Mouse (Mus musculus) gastrocnemius, postnatal 25 days (tissue): ENCODE results near the gene Pom121. TPM values are rescaled to one million over a fixed set of nuclear protein-coding genes. Genes with fewer than 3 reads are reported as not detected.
"Not testable (repeated sequence)": the region's sequence is repeated elsewhere in the genome, so short reads cannot be mapped to it uniquely, and the experiment has no call there.

ENCODE experiments used
- DNase-seq: peaks from one replicate; pipeline ENCODE4 v3.0.0; 2022
- long read RNA-seq, 2 experiments: library from polyadenylated mRNA; stranded (forward); transcript quantifications; one replicate each; pipeline ENCODE4 v2.0.0; 2021
- total RNA-seq, 2 experiments: library from RNA; stranded (reverse); gene quantifications; 1 replicate in 1 of 2; 2 replicates in 1 of 2; pipeline ENCODE4 v1.2.3; 2021

Pom121 gene
- 1 to 10 TPM; 8.3 to 9.4 TPM for total RNA-seq
- long read RNA-seq, experiment 1, partial matches to known transcripts: 1 of 7 reads
- long read RNA-seq, experiment 1, other reads (novel, unspliced or antisense): 6 of 7 reads
- long read RNA-seq, experiment 2, partial matches to known transcripts: 5 of 6 reads
- long read RNA-seq, experiment 2, other reads (novel, unspliced or antisense): 1 of 6 reads

DNA sequence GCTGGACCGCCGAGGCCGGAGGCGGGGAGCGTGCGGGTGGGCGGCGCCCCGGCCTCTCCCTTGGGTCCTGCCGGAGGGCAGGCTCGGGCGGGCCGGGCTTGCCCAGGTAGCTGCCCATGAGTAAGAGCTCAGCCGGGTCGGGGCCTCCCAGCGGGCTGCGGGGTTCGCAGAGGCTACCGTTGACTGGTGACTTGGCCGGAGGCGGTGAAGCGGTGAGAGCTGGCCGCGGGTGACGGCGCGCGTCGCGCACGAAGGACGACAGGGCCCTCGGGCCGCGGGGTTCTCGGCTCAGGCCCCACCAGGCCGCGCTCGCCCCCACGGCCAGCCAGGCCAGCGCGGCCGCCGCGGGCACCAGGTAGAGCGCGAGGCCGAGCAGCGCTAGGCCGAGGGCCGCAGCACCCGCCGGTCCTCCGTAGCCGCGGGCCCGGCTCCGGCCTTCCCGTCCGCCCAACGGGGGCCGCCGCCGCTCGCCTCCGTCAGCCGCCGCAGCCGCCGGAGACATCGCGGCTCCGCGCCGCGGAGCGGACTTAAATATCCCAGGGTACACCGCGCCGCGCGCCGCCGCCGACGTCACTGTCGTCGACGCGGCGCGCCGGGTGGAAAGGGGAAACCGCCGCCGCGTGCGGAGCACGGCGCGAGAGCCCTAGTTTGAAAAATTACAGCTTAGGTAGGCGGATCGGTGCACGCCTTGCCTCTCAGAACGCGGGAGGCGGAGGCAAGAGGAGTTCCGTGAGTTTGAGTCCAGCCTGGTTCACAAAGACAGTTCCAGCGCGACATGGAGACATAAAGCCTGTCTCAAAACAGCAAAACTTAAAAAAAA is at the start of gene Pom121:
TSS of gene Pom121 (minus strand) at position 543 of the 820 bp plus-strand sequence.
- DNase-seq: peak; percentile 74

DNA sequence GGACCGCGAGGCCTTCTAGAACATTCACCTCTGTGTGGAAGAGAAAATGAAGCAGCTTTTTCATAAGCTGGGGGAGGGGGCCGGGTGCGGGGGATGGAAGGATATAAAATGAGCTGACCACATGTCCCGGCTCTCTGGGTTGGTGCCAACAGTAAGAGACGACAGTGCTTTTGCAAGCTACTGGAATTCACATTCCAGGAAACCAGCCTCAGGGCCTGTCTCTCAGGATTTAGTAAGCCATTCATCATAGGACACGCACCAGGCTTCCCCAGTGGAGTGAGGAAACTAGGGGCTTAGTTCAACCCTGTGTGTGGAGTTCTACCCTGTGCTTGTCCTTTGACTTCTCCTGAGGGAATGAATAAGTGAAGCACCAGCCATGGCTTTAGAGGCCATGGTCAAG is 48.1 kb upstream of the Pom121 start:
- DNase-seq: no peak

DNA sequence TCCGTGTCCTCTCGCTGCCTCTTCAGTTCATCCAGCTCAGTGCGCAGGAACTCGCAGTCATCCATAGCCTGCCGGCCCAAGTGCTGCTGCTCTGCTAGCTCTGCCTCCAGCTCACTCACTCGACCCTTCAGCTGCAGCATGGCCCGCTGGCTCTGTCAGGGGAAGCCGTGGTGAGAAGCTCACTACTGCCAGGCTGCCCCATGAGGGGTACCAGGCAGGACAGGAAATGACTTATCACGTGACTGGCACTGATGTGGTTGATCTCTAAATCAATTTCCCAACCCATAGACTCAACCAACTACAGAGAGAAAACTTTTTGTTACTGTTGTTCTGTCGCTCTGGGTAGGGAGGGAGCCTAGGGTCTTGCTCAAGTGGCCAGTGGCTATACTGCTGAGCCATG is 40.7 kb upstream of the Pom121 start:
- DNase-seq: no peak

DNA sequence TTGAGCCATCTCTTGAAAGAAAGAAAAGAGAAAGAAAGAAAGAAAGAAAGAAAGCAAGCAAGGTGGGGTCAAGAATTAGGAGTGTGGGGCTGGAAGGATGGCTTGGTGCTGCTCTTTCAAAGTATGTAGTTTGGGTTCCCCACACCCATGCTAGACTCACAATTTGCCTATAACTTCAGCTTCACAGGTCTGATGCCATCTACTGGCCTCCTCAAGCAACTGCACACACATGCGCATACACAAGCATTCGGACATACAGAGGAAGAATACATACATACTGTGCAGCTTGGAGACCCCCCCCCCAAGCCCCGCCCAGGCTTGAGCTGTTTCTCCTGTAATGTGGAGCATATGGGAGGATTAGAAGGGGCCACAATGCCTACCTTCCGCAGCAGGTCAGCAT is 39.5 kb upstream of the Pom121 start:
- DNase-seq: no peak

DNA sequence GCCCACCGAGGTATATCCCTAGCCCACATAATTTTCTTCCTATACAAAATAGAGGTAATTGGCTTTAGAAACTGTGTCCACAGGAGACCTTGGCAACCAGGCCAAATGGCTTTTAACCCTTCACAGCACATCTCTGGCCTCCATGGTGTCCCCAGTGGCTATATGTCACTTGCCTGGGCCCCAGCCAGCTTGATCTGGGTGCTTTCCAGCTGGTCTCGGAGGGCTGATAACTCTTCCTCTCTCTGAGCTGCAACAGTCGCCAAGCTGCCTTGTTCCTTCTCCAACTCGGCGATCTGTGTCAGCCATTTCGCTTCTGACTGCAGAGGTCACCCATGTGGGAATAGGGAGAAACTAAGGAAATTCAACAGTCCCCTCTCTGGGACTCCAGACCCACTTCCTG is 36.8 kb upstream of the Pom121 start:
- DNase-seq: no peak

DNA sequence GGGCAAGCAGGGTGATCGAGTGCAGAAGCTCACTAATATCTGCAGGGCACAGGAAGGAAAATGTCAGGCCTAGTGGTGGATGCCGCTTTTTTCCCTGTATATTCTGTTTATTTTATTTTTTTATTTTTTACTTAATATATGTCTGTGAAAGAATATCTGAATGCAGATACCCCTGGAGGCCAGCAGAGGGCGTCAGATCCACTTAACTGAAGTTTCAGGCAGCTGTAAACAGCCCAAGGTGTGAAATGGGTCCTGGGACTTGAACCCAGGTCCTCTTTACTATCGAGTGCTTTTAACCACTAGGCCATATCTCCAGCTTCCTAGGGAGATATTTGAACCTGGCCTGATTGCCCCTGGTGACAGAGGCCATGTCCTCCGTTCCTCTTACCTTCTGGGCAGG is 34.4 kb upstream of the Pom121 start:
- DNase-seq: no peak

DNA sequence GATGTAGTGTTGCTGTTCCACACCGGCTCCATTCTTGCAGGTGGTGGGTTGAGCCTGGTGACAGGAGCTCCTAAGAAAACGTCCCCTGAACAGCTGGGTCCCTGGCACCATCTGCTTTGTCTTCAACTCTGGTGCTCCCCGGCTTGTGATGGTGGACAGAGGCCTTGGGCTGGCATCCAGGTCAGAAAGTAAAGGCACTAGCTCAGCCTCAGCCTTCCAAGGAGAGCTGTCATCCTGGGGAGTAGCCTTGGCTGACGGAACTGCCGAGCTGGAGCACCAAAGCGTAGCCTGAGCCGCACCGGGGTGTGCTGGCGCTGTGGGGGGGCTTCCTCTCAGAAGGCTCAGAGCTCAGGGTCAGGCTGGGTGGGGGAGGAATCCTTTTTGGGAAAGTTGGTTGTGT is 15.9 kb upstream of the Pom121 start:
- no peak for DNase-seq

DNA sequence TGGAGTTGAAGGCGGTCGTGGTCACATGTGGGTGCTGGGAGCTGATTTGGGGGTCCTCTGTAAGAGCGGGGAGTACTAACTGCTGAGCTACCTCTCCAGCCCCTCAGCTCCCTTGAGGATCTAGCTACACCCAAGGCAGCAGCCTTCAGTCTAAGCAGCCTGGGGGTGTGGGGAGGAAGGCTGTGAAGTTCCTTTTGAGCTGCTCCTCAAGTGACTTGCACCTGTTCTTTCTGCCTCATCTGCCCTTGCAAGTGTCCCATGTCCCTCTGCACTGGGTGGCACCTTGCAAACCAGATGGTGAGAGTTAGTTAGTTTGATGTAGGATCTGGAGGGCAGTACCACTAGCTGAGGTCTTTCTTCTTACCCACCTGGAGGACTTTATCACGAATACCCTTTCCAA is 13.8 kb upstream of the Pom121 start:
- DNase-seq: no peak

DNA sequence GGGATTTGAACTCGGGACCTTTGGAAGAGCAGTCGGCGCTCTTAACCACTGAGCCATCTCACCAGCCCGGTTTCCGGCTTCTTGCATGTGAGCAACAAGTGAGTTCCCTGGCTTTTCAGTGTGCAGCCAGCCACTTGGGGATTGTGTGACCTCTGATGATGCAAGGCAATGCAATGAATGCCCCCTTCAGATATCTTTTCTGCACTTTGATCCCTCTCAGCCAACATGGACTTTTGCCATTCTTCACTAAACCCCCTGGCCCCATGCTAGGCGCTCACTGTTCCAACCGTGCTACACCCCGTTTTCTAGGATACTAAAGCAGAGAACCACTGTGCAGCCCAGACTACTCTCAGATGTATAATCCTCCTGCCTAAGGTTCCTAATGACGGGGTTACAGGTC is 11.1 kb upstream of the Pom121 start:
- no peak for DNase-seq

DNA sequence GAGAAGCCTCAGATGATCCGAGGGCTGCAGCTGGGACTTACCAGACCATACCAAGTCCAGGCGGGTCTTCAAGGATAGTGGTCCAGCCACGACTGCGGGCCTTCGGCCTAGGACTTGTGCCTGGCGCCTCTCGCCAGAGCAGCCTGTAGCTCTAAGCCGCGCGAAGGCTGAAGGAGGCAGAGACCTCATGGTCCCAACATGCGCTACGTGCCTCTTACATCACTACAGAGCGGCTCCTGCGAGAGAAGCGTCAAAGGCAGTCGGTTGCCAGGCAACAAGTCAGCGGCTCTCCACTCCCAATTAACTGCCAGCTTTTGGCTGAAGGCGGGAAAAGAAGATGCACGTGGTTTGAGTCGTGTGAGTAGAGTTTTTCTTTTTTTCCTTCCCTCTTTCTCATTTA is 10.3 kb upstream of the Pom121 start:
- DNase-seq: no peak

DNA sequence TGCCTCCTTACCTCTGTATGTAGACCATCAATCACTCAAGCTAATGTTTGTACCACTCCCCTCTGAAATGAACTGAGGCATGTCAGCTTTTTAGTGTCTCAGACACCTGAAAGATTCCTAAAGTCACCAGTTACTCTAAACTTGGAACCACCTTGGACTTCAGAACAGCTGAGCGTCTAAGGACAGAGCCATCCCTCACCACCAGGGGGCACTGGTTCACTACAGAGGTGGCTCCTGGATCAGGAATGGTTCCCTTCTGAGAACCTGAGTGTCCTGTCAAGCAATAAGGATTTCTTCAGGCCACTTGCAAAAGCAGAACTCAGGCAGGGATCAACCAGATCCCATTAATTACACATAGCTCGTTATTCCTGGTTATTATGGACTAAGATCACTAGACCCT is 5.9 kb upstream of the Pom121 start:
- peak; percentile 47 for DNase-seq

DNA sequence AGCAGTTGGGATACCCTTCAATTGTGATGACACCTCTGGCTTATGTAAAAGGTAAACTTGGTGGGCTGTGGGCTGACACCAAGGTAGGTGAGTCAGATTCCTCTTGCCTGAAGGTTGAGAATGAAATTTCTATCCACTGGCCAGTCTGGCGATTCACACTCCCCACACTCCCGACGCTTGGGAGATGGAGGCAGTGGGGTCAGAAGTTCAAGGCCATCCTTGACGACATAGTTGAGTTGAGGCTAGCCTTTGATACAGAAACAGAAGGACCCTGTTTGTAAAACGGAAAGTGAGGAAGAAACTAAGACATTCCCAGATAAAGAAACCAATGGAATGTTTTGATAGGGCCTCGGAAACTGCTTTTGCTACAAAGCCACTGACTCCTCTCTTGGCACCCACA is 5.0 kb upstream of the Pom121 start:
- DNase-seq: no peak

DNA sequence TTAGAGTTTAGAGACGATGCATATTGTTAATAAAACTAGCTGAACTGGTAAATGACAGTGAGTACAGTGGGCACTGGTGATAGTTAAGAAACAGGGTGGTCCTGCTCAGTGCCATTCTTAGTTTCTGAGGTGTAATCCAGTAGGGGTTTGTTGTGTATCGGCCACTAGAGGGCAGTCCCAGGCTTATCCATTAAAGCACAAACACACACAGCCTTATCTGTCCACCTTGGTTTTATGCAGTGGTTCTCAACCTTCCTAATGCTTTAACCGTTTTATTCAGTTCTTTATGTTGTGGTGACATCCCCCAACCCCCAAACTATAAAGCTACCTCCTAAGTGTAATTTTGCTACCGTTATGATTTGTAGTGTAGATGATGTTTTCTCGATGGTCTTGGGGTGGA is 1.5 kb upstream of the Pom121 start:
- no peak for DNase-seq

DNA sequence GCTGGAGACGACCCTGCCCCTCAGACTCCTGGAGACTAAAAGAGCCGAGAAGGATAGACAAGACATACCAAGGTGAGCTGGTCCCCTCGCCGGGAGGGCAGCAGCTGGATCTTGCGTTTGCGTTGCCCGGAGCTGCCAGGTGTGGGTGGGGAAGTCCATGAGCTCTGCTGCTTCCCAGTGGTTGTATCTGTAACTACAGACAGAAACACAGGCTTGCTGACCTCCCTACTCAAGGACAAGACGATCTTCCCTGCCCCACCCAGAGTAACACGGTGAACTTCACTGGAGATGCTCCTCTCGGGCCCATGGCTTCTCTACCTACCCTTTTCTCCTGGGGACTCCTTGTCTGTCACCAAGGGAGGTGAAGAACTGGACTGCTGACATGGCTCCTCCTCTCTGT is 10.6 kb downstream of the Pom121 start:
- DNase-seq: no peak

DNA sequence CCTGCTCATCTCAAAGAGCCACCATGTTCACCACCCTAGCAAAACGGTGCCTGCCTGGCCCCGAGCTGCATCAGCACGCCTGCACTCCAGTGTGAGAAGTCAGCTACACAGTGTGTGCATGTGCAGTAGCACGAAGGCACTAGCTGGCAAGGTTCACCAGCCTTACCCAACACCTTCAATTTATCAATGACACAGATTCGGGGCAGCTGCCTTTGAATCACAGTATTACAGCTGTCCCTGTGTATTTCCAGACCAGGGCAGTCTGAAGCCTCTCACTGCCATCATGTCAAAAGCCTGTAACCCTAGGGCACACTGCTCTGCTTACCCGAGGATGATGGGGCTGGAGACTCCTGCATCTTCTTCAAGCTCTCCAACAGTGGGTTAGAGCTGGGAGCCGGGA is 11.6 kb downstream of the Pom121 start:
- no peak for DNase-seq

DNA sequence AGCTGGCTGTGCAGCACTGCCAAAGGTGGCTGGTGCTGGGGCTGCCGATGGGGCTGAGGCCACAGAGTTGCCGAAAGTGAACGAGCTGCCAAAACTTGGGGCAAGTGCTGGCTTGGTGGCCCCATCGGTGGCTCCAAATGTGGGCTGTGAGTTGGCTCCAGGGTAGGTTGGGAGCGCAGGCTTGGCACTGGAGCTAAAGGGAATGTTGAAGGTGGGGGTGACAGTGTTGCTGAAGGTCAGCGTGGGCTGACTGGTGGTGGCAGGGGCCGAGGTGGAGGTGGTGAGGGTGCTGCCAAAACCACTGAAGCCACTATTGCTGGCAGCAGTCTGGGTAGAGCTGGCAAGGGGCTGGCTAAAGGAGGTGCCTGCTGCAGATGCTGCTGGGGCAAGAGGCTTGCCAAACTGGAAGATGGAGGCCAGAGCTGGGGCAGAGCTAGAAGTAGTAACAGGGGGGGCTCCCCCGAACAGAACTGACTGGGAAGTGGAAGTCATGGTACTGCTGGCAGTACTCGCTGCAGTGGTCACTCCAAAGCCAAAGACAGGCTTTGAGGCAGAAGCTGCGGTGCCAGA is 12.9 kb downstream of the Pom121 start:
- DNase-seq: no peak

DNA sequence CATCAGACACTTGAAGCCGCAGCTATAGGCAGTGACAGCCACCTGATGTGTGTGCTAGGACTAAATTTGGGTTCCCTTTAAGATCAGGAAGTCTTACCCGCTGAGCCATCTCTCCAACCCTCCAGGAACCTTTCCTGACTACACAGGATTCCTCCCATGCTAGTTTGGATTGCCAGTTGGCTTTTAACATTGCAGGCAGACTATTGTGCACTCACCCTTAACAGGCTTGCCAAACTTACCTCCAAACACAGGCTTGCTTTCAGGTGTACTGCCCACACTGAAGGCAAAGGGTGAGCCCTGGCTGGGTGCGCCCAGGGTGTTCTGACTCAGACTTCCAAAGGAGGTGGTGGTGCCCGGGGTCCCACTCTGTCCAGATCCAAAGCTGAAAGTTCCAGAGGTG is 13.7 kb downstream of the Pom121 start:
- no peak for DNase-seq

DNA sequence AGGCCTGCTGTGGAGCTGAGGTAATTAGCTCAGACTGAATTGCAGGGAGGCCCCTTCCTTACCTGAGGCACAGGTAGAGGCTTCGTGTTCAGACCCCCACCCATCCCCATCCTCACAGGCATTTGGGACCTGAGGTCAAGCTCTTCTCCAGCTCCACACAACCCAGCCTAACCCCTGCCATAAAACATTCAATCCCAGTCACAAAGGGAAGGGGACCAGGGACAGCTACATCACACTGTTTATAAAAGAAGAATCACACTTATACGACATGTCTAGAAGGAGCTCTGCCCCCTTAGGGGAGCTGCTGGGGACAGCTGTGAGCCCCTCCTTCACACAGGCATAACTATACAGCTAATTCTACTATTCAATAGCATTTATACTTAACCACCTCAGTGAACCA is 18.0 kb downstream of the Pom121 start:
- no peak for DNase-seq

DNA sequence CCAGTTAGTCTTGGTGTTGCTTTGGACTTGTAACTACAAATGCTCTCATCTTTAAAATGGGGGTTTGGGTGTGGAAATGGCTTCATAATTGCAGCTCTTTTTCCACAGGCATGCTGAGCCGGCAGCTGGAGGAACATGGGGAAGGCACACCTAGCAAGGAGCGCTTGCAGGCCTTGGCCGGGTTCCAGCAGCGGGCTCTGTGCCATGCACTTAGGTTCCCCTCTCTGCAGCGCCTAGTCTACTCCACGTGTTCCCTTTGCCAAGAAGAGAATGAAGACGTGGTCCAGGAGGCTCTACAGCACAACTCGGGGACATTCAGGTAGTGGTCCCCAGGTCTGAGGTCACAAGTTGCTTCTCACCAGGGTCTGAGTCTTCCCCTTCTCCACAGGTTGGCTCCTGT is 19.2 kb downstream of the Pom121 start:
- no peak for DNase-seq

DNA sequence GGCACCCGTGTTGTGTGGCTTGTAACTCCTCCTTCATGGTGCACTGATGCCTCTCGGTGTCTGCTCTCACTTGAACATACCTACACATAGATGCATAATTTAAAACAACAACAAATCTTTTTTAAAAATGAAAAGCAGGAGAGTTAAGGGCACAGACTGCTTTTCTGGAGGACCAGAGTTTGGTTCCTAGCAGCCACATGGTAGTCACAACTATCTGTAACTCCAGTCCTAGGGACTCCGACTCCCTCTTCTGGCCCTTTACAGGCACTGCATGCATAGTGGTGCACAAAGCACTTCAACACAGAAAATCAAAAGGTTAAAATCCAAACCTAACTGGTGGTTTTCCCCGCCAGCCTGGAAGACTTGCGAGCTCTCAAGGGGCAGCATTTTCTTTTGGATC is 20.7 kb downstream of the Pom121 start:
- DNase-seq: no peak

DNA sequence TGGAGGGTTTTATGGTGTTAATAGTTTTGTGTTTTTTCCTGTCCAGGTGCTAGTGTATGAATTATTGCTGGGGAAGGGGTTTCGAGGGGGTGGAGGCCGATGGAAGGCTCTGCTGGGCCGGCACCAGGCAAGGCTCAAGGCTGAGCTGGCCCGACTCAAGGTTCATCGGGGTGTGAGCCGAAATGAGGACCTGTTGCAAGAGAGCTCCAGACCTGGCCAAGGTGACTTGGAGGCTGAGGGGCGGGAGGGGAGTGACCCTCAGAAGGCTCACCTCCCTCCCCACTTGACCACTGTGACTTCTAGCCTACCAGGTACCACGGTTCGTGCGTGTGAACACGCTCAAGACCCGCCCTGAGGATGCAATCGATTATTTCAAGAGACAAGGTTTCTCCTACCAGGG is 23.2 kb downstream of the Pom121 start:
- no peak for DNase-seq

DNA sequence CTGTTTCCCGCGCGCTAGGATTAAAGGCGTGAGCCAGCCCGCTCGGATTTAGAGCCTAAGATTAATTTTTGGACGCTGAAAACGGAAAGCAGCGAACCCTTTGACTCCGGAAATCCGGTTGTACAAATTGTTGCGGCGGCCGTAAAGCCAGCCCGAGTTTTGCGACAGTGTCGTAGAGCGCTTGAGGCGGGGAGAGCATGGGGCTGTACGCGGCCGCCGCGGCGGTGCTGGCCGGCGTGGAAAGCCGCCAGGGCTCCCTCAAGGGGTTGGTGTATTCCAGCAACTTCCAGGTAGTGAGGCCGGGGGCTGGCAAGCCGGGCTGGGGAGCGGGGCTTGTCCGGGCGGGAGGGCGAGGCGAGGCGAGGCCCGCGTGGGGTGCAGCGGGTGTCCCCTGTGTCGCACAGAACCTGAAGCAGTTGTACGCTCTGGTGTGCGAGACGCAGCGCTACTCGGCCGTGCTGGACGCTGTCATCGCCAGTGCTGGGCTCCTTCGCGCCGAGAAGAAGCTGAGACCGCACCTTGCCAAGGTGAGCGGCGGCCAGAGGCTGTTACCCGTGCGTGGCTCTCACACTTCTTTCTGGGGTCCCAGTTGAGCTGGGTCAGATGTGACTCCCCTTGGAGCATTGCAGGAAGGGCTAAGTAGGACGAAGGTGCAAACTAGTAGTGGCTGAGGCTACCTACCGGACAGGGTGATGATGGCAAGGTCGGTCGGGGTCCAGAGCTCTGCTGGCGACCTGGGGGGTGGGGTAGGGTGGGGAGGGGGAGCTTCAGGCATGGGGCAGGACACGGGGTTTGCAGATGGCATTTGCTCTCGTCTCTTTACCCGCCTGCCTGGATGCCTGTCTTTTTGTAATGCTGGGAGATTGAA is 24.3 kb downstream of the Pom121 start, which contains the start of gene Nsun5:
TSS of gene Nsun5 (plus strand) at position 167 of the 868 bp plus-strand sequence.
- DNase-seq: peak; percentile 90

DNA sequence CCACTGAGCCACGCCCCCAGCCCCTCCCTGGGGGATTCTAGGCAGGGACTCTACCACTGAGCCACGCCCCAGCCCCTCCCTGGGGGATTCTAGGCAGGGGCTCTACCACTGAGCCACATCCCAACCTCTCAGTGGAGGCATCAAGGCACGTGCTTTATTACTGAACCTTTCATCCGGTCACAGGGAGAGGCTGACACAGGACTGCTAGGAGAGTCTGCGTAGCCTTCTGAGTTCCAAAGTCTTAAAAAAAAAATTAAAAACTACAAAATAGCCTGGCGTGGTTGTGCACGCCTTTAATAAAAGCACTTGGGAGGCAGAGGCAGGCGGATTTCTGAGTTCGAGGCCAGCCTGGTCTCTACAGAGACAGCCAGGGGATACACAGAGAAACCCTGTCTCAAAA is 25.1 kb downstream of the Pom121 start:
- DNase-seq: not testable (repeated sequence)
